Mouse (Mus musculus): Measurements from ENCODE around the gene Hspb9. TPM values are rescaled to one million over a fixed set of nuclear protein-coding genes. Genes with fewer than 3 reads are reported as not detected.

Gene Hspb9
- total and polyA plus RNA-seq, 3 experiments: 0.73 to 2.1 TPM; not detected in 1

DNA sequence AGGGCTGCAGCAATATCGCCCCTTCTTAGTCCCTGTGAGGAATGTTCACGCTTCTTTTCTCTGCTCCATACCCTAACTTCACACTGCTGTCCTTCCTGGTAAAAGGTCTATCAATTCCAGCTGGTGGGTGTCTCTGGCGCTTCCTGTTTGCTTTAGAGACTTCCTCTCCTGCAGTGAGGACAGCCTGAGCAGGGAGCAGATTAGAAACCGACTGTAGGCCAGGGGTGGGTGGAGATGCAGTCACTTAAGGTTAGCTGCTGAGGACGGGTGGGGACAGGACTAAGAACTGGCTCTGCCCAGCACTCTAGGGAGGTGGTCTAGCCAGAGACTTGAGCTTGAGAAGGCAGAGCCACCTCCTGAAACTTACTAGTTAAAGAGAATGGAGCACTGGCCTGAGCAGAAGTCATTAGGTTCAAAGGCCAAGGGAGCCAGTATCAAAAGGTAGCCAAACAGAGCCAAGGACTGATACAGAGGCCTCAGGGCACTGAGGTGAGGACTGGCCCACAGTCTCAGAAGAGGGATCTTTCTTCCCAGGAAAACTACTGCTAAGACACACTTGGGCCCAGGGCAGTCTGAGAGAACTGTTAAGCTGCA lies 11.4 kb downstream of the Hspb9 start (continued):
- peak; percentile 16; the same call in 1 of the 2 replicates for TF ChIP-seq BHLHE40 (IDR thresholded peaks at IDR 0.05; ENCODE audit: borderline replicate concordance, low read depth, low read length)
- no peak for TF ChIP-seq POLR2AphosphoS2 (IDR thresholded peaks at IDR 0.05; ENCODE audit: low read length)
- TF ChIP-seq TCF12 (IDR thresholded peaks at IDR 0.05; ENCODE audit: low read depth, low read length): peak; percentile 56; the same call in 1 of the 2 replicates
- TF ChIP-seq RCOR1 (IDR thresholded peaks at IDR 0.05; ENCODE audit: low read depth, low read length): peak; percentile 62
- peak in 1 of 2 experiments; percentile 31; a peak in 1 of 4 replicates for TF ChIP-seq POLR2A (IDR thresholded peaks at IDR 0.05; ENCODE audit: control insufficient read depth in 1 of 2, insufficient read depth in 1 of 2, low read depth in 1 of 2, low read length in 2 of 2, poor library complexity in 1 of 2)
- 0 out of 2 replicates have a peak, but pooled peaks have one; percentile 18 for TF ChIP-seq JUND (IDR thresholded peaks at IDR 0.05; ENCODE audit: low read depth, low read length)
- peak; percentile 31; the same call in 1 of the 2 replicates for TF ChIP-seq MYB (IDR thresholded peaks at IDR 0.05; ENCODE audit: low read depth, low read length)
- TF ChIP-seq NELFE (IDR thresholded peaks at IDR 0.05; ENCODE audit: low read depth, low read length): no peak
- peak; percentile 53; the same call in 1 of the 2 replicates for TF ChIP-seq TBP (IDR thresholded peaks at IDR 0.05; ENCODE audit: low read depth, low read length)
- TF ChIP-seq NRF1 (IDR thresholded peaks at IDR 0.05; ENCODE audit: insufficient read depth, low read depth, low read length, poor library complexity, severe bottlenecking): no peak
- no peak for TF ChIP-seq ZMIZ1 (IDR thresholded peaks at IDR 0.05; ENCODE audit: low read depth, low read length)
- TF ChIP-seq MAZ (IDR thresholded peaks at IDR 0.05; ENCODE audit: low read depth, low read length): 0 out of 2 replicates have a peak, but pooled peaks have one; percentile 35
- TF ChIP-seq MXI1 (IDR thresholded peaks at IDR 0.05; ENCODE audit: low read depth, low read length): peak; percentile 64
- no peak; the same call in 1 of the 2 replicates for TF ChIP-seq MAX (IDR thresholded peaks at IDR 0.05; ENCODE audit: low read length)
- TF ChIP-seq GATA1 (IDR thresholded peaks at IDR 0.05; ENCODE audit: low read depth, low read length): peak; percentile 67; the same call in 1 of the 2 replicates
- TF ChIP-seq CHD1 (IDR thresholded peaks at IDR 0.05; ENCODE audit: low read depth, low read length): 0 out of 2 replicates have a peak, but pooled peaks have one; percentile 40
- TF ChIP-seq HCFC1 (IDR thresholded peaks at IDR 0.05; ENCODE audit: low read depth, low read length): peak; percentile 69
- peak; percentile 91 for TF ChIP-seq ETS1 (IDR thresholded peaks at IDR 0.05; ENCODE audit: low read depth, low read length)
- no peak for TF ChIP-seq E2F4 (IDR thresholded peaks at IDR 0.05; ENCODE audit: borderline replicate concordance, low read depth, low read length)
- TF ChIP-seq POLR2AphosphoS5 (IDR thresholded peaks at IDR 0.05; ENCODE audit: borderline replicate concordance, low read depth, low read length): no peak
- TF ChIP-seq MEF2A (IDR thresholded peaks at IDR 0.05; ENCODE audit: extremely low read depth, insufficient replicate concordance, low read depth, low read length, poor library complexity, severe bottlenecking): no peak
- TF ChIP-seq TAL1 (IDR thresholded peaks at IDR 0.05; ENCODE audit: low read length): peak; percentile 51
- no peak for TF ChIP-seq SMC3 (IDR thresholded peaks at IDR 0.05; ENCODE audit: low read depth, low read length)

DNA sequence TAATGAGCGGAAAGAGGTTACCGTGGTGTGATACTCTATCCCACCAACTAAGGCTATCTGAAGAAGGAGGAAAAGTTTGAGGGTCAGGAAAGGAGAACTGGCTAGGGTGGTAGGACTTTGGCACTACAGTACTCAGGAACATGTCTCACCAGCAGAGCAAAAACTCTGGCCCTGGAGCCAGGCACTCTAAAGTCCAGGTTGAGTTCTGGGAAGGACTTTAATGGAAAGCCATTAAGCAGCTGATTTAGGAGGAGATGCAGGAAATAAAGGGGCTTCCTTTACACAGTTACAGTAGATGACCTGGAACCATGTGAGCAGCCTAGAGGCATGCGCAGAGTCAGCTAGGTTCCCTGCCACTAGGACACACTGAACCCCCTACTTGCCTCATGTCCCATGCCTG lies 13.6 kb downstream of the Hspb9 start:
- peaks cover 15 to 62% of the 10 kb centered on the region in 2 experiments for H3K36me3 ChIP-seq (ENCODE audit: control insufficient read depth in 1 of 2, insufficient read depth in 2 of 2, low read length in 2 of 2)
- H3K9ac ChIP-seq (ENCODE audit: control insufficient read depth, low read depth, low read length, poor library complexity, severe bottlenecking): no peak overlapping the region
- H3K4me3 ChIP-seq (ENCODE audit: control insufficient read depth in 1 of 2, insufficient read depth in 1 of 2, low read depth in 2 of 2, low read length in 2 of 2): no peak overlapping the region
- H3K9me3 ChIP-seq (replicated peaks; ENCODE audit: insufficient read depth, low read length): no peaks in the 10 kb centered on the region
- DNase-seq (ENCODE audit: low read depth, low spot score): no peak
- TF ChIP-seq POLR2AphosphoS2 (IDR thresholded peaks at IDR 0.05; ENCODE audit: low read length) (no peak), TCF12 (IDR thresholded peaks at IDR 0.05; ENCODE audit: low read depth, low read length) (no peak), ZMIZ1 (IDR thresholded peaks at IDR 0.05; ENCODE audit: low read depth, low read length) (no peak), JUND (IDR thresholded peaks at IDR 0.05; ENCODE audit: low read depth, low read length) (no peak), RAD21 (IDR thresholded peaks at IDR 0.05; ENCODE audit: low read depth, low read length) (no peak), ZNF384 (IDR thresholded peaks at IDR 0.05; ENCODE audit: low read depth, low read length) (no peak)
- no peak overlapping the region; the same call in 1 of the 2 replicates for H3K27ac ChIP-seq (ENCODE audit: control insufficient read depth, low read depth, low read length)
- H3K4me1 ChIP-seq (ENCODE audit: control insufficient read depth in 1 of 2, insufficient read depth in 2 of 2, low read length in 2 of 2): peaks cover 31 to 42% of the 10 kb centered on the region in 2 experiments
- H3K79me2 ChIP-seq (ENCODE audit: control insufficient read depth, insufficient read depth, low read length, poor library complexity): peaks cover 77% of the 10 kb centered on the region
- no peaks in the 10 kb centered on the region for H3K27me3 ChIP-seq (ENCODE audit: control insufficient read depth in 1 of 2, insufficient read depth in 2 of 2, low read length in 2 of 2)
